21 mouse cellular contexts compared by ENCODE assay signal in the genomic region with DNA sequence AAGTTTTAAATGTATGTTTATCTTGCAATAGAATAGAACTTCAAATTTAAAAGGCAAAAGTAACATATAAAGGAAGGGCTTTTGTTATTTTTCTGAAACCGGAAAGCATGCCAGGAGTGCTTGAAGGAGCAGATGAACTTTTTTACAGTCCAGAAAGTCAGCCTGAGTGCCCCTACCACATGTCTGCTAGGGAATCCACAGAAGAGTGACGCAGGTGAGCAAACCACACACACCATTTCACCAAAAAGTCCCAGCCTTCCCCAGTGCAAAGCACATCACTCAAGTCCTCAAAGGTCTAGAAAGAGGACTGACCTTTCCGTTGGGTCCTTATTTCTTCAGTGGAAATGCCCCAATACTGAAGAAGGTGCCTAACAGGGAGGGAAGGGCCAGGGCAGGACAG. TPM values are rescaled to one million over a fixed set of nuclear protein-coding genes. Genes with fewer than 3 reads are reported as not detected.
DNase-seq lines count a peak whose midpoint lies in the region; ATAC-seq lines count a peak whose summit lies in the region.
"Had no signal": no experiment of that assay in that cellular context is flagged by ENCODE, and none has a peak within 500 bp of the region (broad histone marks: within the 10 kb centered on the region; RNA-seq: fewer than 3 reads in every experiment).

No protein-coding gene starts in this region.

- H3K9me3 ChIP-seq in midbrain, embryonic 11.5 days (ENCODE audit: control insufficient read depth, low read length), result no peaks in the 10 kb centered on the region
- H3K9me3 ChIP-seq in midbrain, embryonic 15.5 days, result no peaks in the 10 kb centered on the region
- H3K9me3 ChIP-seq: embryonic facial prominence, embryonic 15.5 days; heart, embryonic 15.5 days; hindbrain, embryonic 13.5 days had no signal

- ATAC-seq in midbrain, embryonic 11.5 days (ENCODE audit: low FRiP score), result no peak
- no peak for ATAC-seq in midbrain, embryonic 15.5 days (replicated peaks)
- 0 out of 2 replicates have a peak, but pooled peaks have one; percentile 18 for ATAC-seq in monocyte, adult 5-6 weeks (replicated peaks; ENCODE audit: insufficient number of reproducible peaks, low FRiP score, low TSS enrichment, poor library complexity, severe bottlenecking)
- ATAC-seq: forebrain, embryonic 16.5 days; hindbrain, postnatal 0 days; Patski had no signal

- H3K4me3 ChIP-seq in midbrain, embryonic 11.5 days (ENCODE audit: low read depth, low read length), result no peak overlapping the region
- no peak overlapping the region for H3K4me3 ChIP-seq in midbrain, embryonic 15.5 days
- H3K4me3 ChIP-seq: embryonic facial prominence, embryonic 15.5 days; heart, adult 2 months; heart, embryonic 15.5 days; hindbrain, embryonic 13.5 days had no signal

- H3K9ac ChIP-seq in midbrain, embryonic 11.5 days (ENCODE audit: low read length), result no peak overlapping the region
- no peak overlapping the region for H3K9ac ChIP-seq in midbrain, embryonic 15.5 days
- H3K9ac ChIP-seq: embryonic facial prominence, embryonic 15.5 days; heart, embryonic 15.5 days; hindbrain, embryonic 13.5 days had no signal

- no peaks in the 10 kb centered on the region for H3K4me1 ChIP-seq in midbrain, embryonic 11.5 days (ENCODE audit: control insufficient read depth, insufficient read depth, low read length)
- H3K4me1 ChIP-seq in midbrain, embryonic 15.5 days, result no peaks in the 10 kb centered on the region
- H3K4me1 ChIP-seq: embryonic facial prominence, embryonic 15.5 days; heart, embryonic 15.5 days; hindbrain, embryonic 13.5 days had no signal

- no peak overlapping the region for H3K27ac ChIP-seq in midbrain, embryonic 11.5 days (ENCODE audit: low read depth, low read length)
- no peak overlapping the region for H3K27ac ChIP-seq in midbrain, embryonic 15.5 days
- H3K27ac ChIP-seq: embryonic facial prominence, embryonic 15.5 days; heart, adult 2 months; heart, embryonic 15.5 days; hindbrain, embryonic 13.5 days; hindbrain, postnatal 0 days had no signal

- no peak overlapping the region for H3K4me2 ChIP-seq in midbrain, embryonic 11.5 days
- no peak overlapping the region for H3K4me2 ChIP-seq in midbrain, embryonic 15.5 days
- H3K4me2 ChIP-seq: embryonic facial prominence, embryonic 15.5 days; heart, embryonic 11.5 days; heart, embryonic 15.5 days; hindbrain, embryonic 13.5 days had no signal

- 95% methylated on average over 3 of the region's 3 CpGs for WGBS in midbrain, embryonic 11.5 days
- WGBS in midbrain, embryonic 15.5 days, result 94% methylated on average over 3 of the region's 3 CpGs

- no peaks in the 10 kb centered on the region for H3K27me3 ChIP-seq in midbrain, embryonic 11.5 days (ENCODE audit: control insufficient read depth, insufficient read depth, low read length)
- H3K27me3 ChIP-seq in midbrain, embryonic 15.5 days (replicated peaks), result no peaks in the 10 kb centered on the region
- H3K27me3 ChIP-seq: embryonic facial prominence, embryonic 15.5 days; heart, embryonic 15.5 days; hindbrain, embryonic 13.5 days had no signal

- no peaks in the 10 kb centered on the region for H3K36me3 ChIP-seq in midbrain, embryonic 11.5 days (ENCODE audit: control insufficient read depth, insufficient read depth, low read length)
- H3K36me3 ChIP-seq in midbrain, embryonic 15.5 days (replicated peaks), result no peaks in the 10 kb centered on the region
- H3K36me3 ChIP-seq: embryonic facial prominence, embryonic 15.5 days; heart, embryonic 15.5 days; hindbrain, embryonic 13.5 days had no signal

- peak; percentile 56 for DNase-seq in midbrain, embryonic 11.5 days (ENCODE audit: low spot score, missing footprints)
- DNase-seq in T-cell, adult 2 months (ENCODE audit: low spot score), result peak; percentile 39
- DNase-seq in right cerebral cortex, postnatal 14 days, result no peak
- DNase-seq in thymus, adult 18-20 months, result no peak
- DNase-seq: adrenal gland, postnatal 10 days; cerebellum, adult 11 months; cerebellum, adult 8-10 months; cerebellum, postnatal 14 days; embryo, embryonic 11 days; gastrocnemius, postnatal 14 days; heart, adult 2 months; heart, postnatal 14 days had no signal

RNA-seq across cellular contexts. Expression of gene Itga4, which starts 11.3 kb away (rescaled TPM):
- polyA plus RNA-seq in midbrain, embryonic 11.5 days (2014; fragmentation: Nextera tagmentation; extraction: Ambion mirVana), result 8.6 and 10.0 TPM in 2 replicates
- 2.6 and 2.8 TPM in 2 replicates for polyA plus RNA-seq in midbrain, embryonic 15.5 days (2015; fragmentation: Nextera tagmentation; extraction: Ambion mirVana)
- 524 to 876 TPM (median 534 TPM) in 3 replicates for total RNA-seq in monocyte, adult 5-6 weeks (2017)

Comparison
In these comparisons a context has a peak if more than half of its experiments do, and no peak if none do; other contexts are left out.
1. DNase-seq: peak in midbrain, embryonic 11.5 days (single experiment) and T-cell, adult 2 months (single experiment); none in right cerebral cortex, postnatal 14 days (single experiment) and thymus, adult 18-20 months (0 of 2).